Mouse (Mus musculus): ENCODE measurements around the gene Gatad2b. TPM values are rescaled to one million over a fixed set of nuclear protein-coding genes. Genes with fewer than 3 reads are reported as not detected.

The Gatad2b gene
- polyA plus RNA-seq, 1 experiment from 2014 or later: 8.5 TPM

DNA sequence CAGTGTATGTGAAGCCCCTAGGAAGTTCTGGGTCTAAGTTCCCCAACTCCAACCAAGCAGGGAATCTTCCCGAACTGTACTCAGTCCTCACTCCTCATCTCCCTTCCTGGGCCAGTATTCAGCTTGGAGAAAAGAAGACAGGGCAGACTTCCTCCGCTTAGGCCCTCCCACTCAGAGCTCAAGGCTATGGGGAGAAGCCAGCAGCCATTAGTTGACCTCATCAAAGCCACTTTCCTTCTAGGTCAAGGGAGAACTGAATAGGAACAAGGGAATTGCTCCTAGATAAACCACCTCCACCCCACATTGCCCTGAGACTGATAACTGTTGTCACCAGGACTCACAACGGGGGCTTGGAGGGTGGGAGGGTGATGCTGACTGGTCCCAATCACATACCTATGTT is 111.1 kb downstream of the Gatad2b start:
- ATAC-seq (ENCODE audit: insufficient number of reproducible peaks, low FRiP score): no peak
- Histone ChIP-seq H3K9me3 (replicated peaks) (no peaks in the 10 kb centered on the region), H3K4me3 (no peak overlapping the region), H3K27ac (ENCODE audit: poor library complexity, severe bottlenecking) (no peak overlapping the region), H3K27me3 (replicated peaks) (no peaks in the 10 kb centered on the region), H3K4me2 (no peak overlapping the region), H3K9ac (no peak overlapping the region), H3K4me1 (replicated peaks) (no peaks in the 10 kb centered on the region), H3K36me3 (peaks cover 95% of the 10 kb centered on the region)
- 78% methylated on average over 3 of the region's 3 CpGs for WGBS

GRCm38 (mm10) chr3:90404609-90405008 is 111.6 kb downstream of the Gatad2b start:
- Histone ChIP-seq H3K36me3 (peaks cover 95% of the 10 kb centered on the region), H3K27ac (ENCODE audit: poor library complexity, severe bottlenecking) (no peak overlapping the region), H3K9me3 (replicated peaks) (no peaks in the 10 kb centered on the region), H3K27me3 (replicated peaks) (no peaks in the 10 kb centered on the region), H3K9ac (no peak overlapping the region), H3K4me1 (replicated peaks) (no peaks in the 10 kb centered on the region), H3K4me2 (no peak overlapping the region), H3K4me3 (no peak overlapping the region)
- ATAC-seq (ENCODE audit: insufficient number of reproducible peaks, low FRiP score): no peak
- WGBS: 61% methylated on average over 4 of the region's 4 CpGs

DNA sequence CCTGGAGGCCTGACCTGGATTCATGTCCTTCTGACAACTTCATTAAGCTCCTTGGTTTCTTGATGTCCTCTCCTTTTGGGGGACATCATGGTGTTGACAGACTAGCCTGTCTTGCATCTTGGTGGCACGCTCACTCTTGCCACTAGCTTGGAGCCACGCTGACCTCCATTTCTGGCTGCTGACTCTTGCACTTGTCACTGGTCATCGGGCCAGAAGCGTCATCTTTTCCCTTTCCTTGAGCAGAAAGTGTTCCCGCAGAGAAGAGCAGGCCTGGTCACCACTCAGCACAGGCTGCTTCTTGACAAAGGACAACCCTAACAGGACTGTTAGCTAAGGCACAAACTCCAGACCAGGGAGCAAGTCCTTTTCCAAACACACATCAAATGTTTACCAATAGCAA is 113.4 kb downstream of the Gatad2b start:
- H3K4me2 ChIP-seq: no peak overlapping the region
- no peaks in the 10 kb centered on the region for H3K4me1 ChIP-seq (replicated peaks)
- H3K9ac ChIP-seq: no peak overlapping the region
- WGBS: 90% methylated on average over 5 of the region's 5 CpGs
- no peak overlapping the region for H3K27ac ChIP-seq (ENCODE audit: poor library complexity, severe bottlenecking)
- ATAC-seq (ENCODE audit: insufficient number of reproducible peaks, low FRiP score): no peak
- peaks cover 93% of the 10 kb centered on the region for H3K36me3 ChIP-seq
- H3K27me3 ChIP-seq (replicated peaks): no peaks in the 10 kb centered on the region
- H3K9me3 ChIP-seq (replicated peaks): no peaks in the 10 kb centered on the region
- H3K4me3 ChIP-seq: no peak overlapping the region

DNA sequence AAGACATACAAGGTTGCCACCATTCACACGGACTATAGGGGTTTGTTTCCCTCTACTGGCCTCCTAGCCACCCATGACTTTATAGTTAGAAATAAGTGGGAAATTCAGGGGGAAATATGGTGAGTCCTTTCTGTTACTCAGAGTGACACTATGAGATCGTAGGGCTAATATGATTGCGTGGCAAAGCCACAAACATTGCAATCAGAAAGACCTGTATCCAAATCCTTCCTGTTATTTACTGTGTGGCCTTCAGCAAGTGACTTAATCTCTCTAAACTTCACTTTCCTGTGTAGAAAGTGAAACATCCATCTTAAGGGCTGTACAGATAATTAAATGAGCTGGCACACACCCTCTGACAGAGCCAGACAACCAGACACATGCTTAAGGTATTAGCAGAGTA is 115.7 kb downstream of the Gatad2b start:
- WGBS: 92% methylated on average over 3 of the region's 3 CpGs
- Histone ChIP-seq H3K9ac (no peak overlapping the region), H3K4me3 (no peak overlapping the region), H3K27ac (ENCODE audit: poor library complexity, severe bottlenecking) (no peak overlapping the region), H3K4me1 (replicated peaks) (0 out of 2 replicates have a peak, but pooled peaks cover 6% of the 10 kb centered on the region), H3K9me3 (replicated peaks) (no peaks in the 10 kb centered on the region), H3K36me3 (peaks cover 90% of the 10 kb centered on the region), H3K4me2 (no peak overlapping the region), H3K27me3 (replicated peaks) (no peaks in the 10 kb centered on the region)
- ATAC-seq (ENCODE audit: insufficient number of reproducible peaks, low FRiP score): no peak

DNA sequence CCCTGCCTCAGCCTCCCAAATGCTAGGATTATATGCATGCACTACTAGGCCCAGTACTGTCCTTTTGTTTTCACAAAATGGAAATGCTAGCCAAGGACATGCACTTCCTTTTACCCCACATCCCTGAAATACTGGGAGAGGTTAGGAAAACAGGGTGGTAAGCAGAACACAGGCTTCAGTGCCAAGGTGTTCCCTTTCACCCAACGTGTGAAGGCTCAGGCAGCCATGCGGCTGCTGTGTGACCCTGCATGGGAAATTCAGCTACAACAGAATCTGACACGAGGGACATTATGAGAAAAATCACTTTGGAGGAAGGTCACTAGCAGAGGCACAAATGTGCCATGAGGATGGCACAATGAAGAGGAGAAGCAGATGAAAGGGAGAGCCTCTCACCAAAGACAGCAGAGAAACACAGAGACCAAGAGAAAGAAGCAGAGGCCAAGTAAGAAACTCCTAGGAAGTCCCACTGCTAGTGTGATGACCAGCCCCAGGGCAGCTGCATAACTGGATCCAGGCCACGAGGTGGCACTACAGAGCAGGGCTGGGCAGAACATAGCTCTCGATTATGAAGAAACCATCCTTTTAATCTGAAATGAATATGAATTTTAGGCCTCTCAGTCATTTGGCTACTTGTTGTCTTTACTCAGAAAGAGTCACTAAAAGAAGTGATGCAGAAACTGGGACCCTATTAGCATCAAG is 119.5 kb downstream of the Gatad2b start:
- peaks cover 91% of the 10 kb centered on the region for H3K36me3 ChIP-seq
- ATAC-seq (ENCODE audit: insufficient number of reproducible peaks, low FRiP score): peak; percentile 71; the same call in 1 of the 2 replicates
- no peaks in the 10 kb centered on the region for H3K9me3 ChIP-seq (replicated peaks)
- H3K27ac ChIP-seq (ENCODE audit: poor library complexity, severe bottlenecking): no peak overlapping the region
- H3K4me3 ChIP-seq: no peak overlapping the region
- H3K9ac ChIP-seq: no peak overlapping the region
- H3K4me2 ChIP-seq: no peak overlapping the region
- no peaks in the 10 kb centered on the region for H3K27me3 ChIP-seq (replicated peaks)
- 0 out of 2 replicates have a peak, but pooled peaks cover 6% of the 10 kb centered on the region for H3K4me1 ChIP-seq (replicated peaks)
- WGBS: 38% methylated on average over 5 of the region's 5 CpGs

GRCm38 (mm10) chr3:90413011-90413396 is 120.0 kb downstream of the Gatad2b start:
- WGBS: 52% methylated on average over 3 of the region's 3 CpGs
- Histone ChIP-seq H3K4me3 (no peak overlapping the region), H3K9me3 (replicated peaks) (no peaks in the 10 kb centered on the region), H3K27me3 (replicated peaks) (no peaks in the 10 kb centered on the region), H3K9ac (no peak overlapping the region), H3K36me3 (peaks cover 93% of the 10 kb centered on the region), H3K4me1 (replicated peaks) (0 out of 2 replicates have a peak, but pooled peaks cover 6% of the 10 kb centered on the region), H3K4me2 (no peak overlapping the region), H3K27ac (ENCODE audit: poor library complexity, severe bottlenecking) (no peak overlapping the region)
- no peak for ATAC-seq (ENCODE audit: insufficient number of reproducible peaks, low FRiP score)

Small RNAs within 50 kb of the gene (microRNA-seq; reads per million reads assigned to microRNA genes)
- gene Mir7012: not detected

Other genes with a start within 250 kb of the Gatad2b start
- 136 and 141 TPM in 2 replicates for gene 4933434E20Rik, start 241.5 kb upstream of the Gatad2b start, polyA plus RNA-seq (2016; fragmentation: Nextera tagmentation; extraction: Ambion mirVana)
- gene Ubap2l, start 240.6 kb upstream of the Gatad2b start, polyA plus RNA-seq (2016; fragmentation: Nextera tagmentation; extraction: Ambion mirVana): 178 and 200 TPM in 2 replicates
- 335 and 344 TPM in 2 replicates for gene Tpm3, start 220.5 kb upstream of the Gatad2b start, polyA plus RNA-seq (2016; fragmentation: Nextera tagmentation; extraction: Ambion mirVana)
- 0.33 and 0.40 TPM in 2 replicates for gene Nup210l, start 189.0 kb upstream of the Gatad2b start, polyA plus RNA-seq (2016; fragmentation: Nextera tagmentation; extraction: Ambion mirVana)
- 771 and 793 TPM in 2 replicates for gene Rps27, start 79.5 kb upstream of the Gatad2b start, polyA plus RNA-seq (2016; fragmentation: Nextera tagmentation; extraction: Ambion mirVana)
- gene Rab13, start 79.5 kb upstream of the Gatad2b start, polyA plus RNA-seq (2016; fragmentation: Nextera tagmentation; extraction: Ambion mirVana): 26.8 and 28.0 TPM in 2 replicates
- 83.0 and 84.3 TPM in 2 replicates for gene Jtb, start 61.6 kb upstream of the Gatad2b start, polyA plus RNA-seq (2016; fragmentation: Nextera tagmentation; extraction: Ambion mirVana)
- 2.3 TPM in 2 replicates for gene Creb3l4, start 49.7 kb upstream of the Gatad2b start, polyA plus RNA-seq (2016; fragmentation: Nextera tagmentation; extraction: Ambion mirVana)
- 63.5 and 67.8 TPM in 2 replicates for gene Slc39a1, start 45.0 kb upstream of the Gatad2b start, polyA plus RNA-seq (2016; fragmentation: Nextera tagmentation; extraction: Ambion mirVana)
- gene Crtc2, start 39.0 kb upstream of the Gatad2b start, polyA plus RNA-seq (2016; fragmentation: Nextera tagmentation; extraction: Ambion mirVana): 14.6 and 18.7 TPM in 2 replicates
- gene Dennd4b, start 28.0 kb upstream of the Gatad2b start, polyA plus RNA-seq (2016; fragmentation: Nextera tagmentation; extraction: Ambion mirVana): 6.1 and 8.2 TPM in 2 replicates
- 9.9 and 10.3 TPM in 2 replicates for gene Slc27a3, start 96.8 kb downstream of the Gatad2b start, polyA plus RNA-seq (2016; fragmentation: Nextera tagmentation; extraction: Ambion mirVana)
- 31.1 and 32.2 TPM in 2 replicates for gene Ints3, start 140.4 kb downstream of the Gatad2b start, polyA plus RNA-seq (2016; fragmentation: Nextera tagmentation; extraction: Ambion mirVana)
- 8.2 and 8.9 TPM in 2 replicates for gene Npr1, start 172.7 kb downstream of the Gatad2b start, polyA plus RNA-seq (2016; fragmentation: Nextera tagmentation; extraction: Ambion mirVana)
- gene Ilf2, start 182.9 kb downstream of the Gatad2b start, polyA plus RNA-seq (2016; fragmentation: Nextera tagmentation; extraction: Ambion mirVana): 135 and 137 TPM in 2 replicates
- 72.9 and 75.3 TPM in 2 replicates for gene Snapin, start 197.9 kb downstream of the Gatad2b start, polyA plus RNA-seq (2016; fragmentation: Nextera tagmentation; extraction: Ambion mirVana)
- gene Chtop, start 216.3 kb downstream of the Gatad2b start, polyA plus RNA-seq (2016; fragmentation: Nextera tagmentation; extraction: Ambion mirVana): 113 and 114 TPM in 2 replicates
- 145 and 148 TPM in 2 replicates for gene S100a1, start 221.2 kb downstream of the Gatad2b start, polyA plus RNA-seq (2016; fragmentation: Nextera tagmentation; extraction: Ambion mirVana)
- 71.4 and 74.1 TPM in 2 replicates for gene S100a13, start 221.3 kb downstream of the Gatad2b start, polyA plus RNA-seq (2016; fragmentation: Nextera tagmentation; extraction: Ambion mirVana)
- gene S100a14, start 233.7 kb downstream of the Gatad2b start, polyA plus RNA-seq (2016; fragmentation: Nextera tagmentation; extraction: Ambion mirVana): not detected in 2 replicates
- 30.6 and 31.9 TPM in 2 replicates for gene S100a16, start 244.1 kb downstream of the Gatad2b start, polyA plus RNA-seq (2016; fragmentation: Nextera tagmentation; extraction: Ambion mirVana)